Mouse (Mus musculus): ENCODE measurements around the gene B230307C23Rik. TPM values are rescaled to one million over a fixed set of nuclear protein-coding genes. Genes with fewer than 3 reads are reported as not detected.
"Not testable (repeated sequence)": the region's sequence is repeated elsewhere in the genome, so short reads cannot be mapped to it uniquely, and the experiment has no call there.

The B230307C23Rik gene
- polyA plus RNA-seq, 1 experiment: 22.8 TPM

GRCm38 (mm10) chr16:97961381-97962150, 35.5 kb upstream of the B230307C23Rik start:
- Histone ChIP-seq H3K27ac (ENCODE audit: insufficient read depth, low read length) (peak overlapping the region; percentile 43; the same call in 1 of the 2 replicates), H3K4me1 (ENCODE audit: control insufficient read depth, insufficient read depth, low read length) (no peaks in the 10 kb centered on the region)
- TF ChIP-seq POLR2A (IDR thresholded peaks at IDR 0.05; ENCODE audit: extremely low read depth, insufficient read depth, low read length) (no peak), CTCF (IDR thresholded peaks at IDR 0.05; ENCODE audit: extremely low read depth, insufficient read depth, low read length) (no peak)

GRCm38 (mm10) chr16:97962151-97962948, 34.8 kb upstream of the B230307C23Rik start, which contains the start of the genes C2cd2 and Zbtb21:
C2cd2 (minus strand) TSS chr16:97962598.
Zbtb21 (minus strand) TSS chr16:97962622.
- H3K4me1 ChIP-seq (ENCODE audit: control insufficient read depth, insufficient read depth, low read length): no peaks in the 10 kb centered on the region
- H3K27ac ChIP-seq (ENCODE audit: insufficient read depth, low read length): peak within 1 kb of the TSS; percentile 99
- TF ChIP-seq POLR2A (IDR thresholded peaks at IDR 0.05; ENCODE audit: extremely low read depth, insufficient read depth, low read length) (peak; percentile 88), CTCF (IDR thresholded peaks at IDR 0.05; ENCODE audit: extremely low read depth, insufficient read depth, low read length) (no peak)
- H3K4me3 ChIP-seq (ENCODE audit: insufficient read depth, low read length): peak within 1 kb of the TSS; percentile 68

More at GRCm38 (mm10) chr16:97961381-97962150, 35.5 kb upstream of the B230307C23Rik start:
- peak overlapping the region; percentile 68 for H3K4me3 ChIP-seq (ENCODE audit: insufficient read depth, low read length)

- H3K4me1 ChIP-seq (ENCODE audit: control insufficient read depth, insufficient read depth, low read length): no peaks in the 10 kb centered on the region
- H3K27ac ChIP-seq (ENCODE audit: insufficient read depth, low read length): no peak overlapping the region
- TF ChIP-seq POLR2A (IDR thresholded peaks at IDR 0.05; ENCODE audit: extremely low read depth, insufficient read depth, low read length): no peak
- TF ChIP-seq CTCF (IDR thresholded peaks at IDR 0.05; ENCODE audit: extremely low read depth, insufficient read depth, low read length): no peak
- H3K4me3 ChIP-seq (ENCODE audit: insufficient read depth, low read length): no peak overlapping the region
Observed at GRCm38 (mm10) chr16:97963956-97964540, 33.1 kb upstream of the B230307C23Rik start.

GRCm38 (mm10) chr16:97977277-97977676, 19.8 kb upstream of the B230307C23Rik start:
- Histone ChIP-seq H3K4me3 (ENCODE audit: insufficient read depth, low read length) (no peak overlapping the region), H3K4me1 (ENCODE audit: control insufficient read depth, insufficient read depth, low read length) (no peaks in the 10 kb centered on the region), H3K27ac (ENCODE audit: insufficient read depth, low read length) (no peak overlapping the region)
- TF ChIP-seq POLR2A (IDR thresholded peaks at IDR 0.05; ENCODE audit: extremely low read depth, insufficient read depth, low read length): no peak
- no peak for TF ChIP-seq CTCF (IDR thresholded peaks at IDR 0.05; ENCODE audit: extremely low read depth, insufficient read depth, low read length)

- Histone ChIP-seq H3K4me1 (ENCODE audit: control insufficient read depth, insufficient read depth, low read length) (no peaks in the 10 kb centered on the region), H3K4me3 (ENCODE audit: insufficient read depth, low read length) (no peak overlapping the region), H3K27ac (ENCODE audit: insufficient read depth, low read length) (no peak overlapping the region)
- TF ChIP-seq POLR2A (IDR thresholded peaks at IDR 0.05; ENCODE audit: extremely low read depth, insufficient read depth, low read length): no peak
- no peak for TF ChIP-seq CTCF (IDR thresholded peaks at IDR 0.05; ENCODE audit: extremely low read depth, insufficient read depth, low read length)
Observed at GRCm38 (mm10) chr16:97977722-97978121, 19.4 kb upstream of the B230307C23Rik start.

- Histone ChIP-seq H3K27ac (ENCODE audit: insufficient read depth, low read length) (no peak overlapping the region), H3K4me3 (ENCODE audit: insufficient read depth, low read length) (no peak overlapping the region), H3K4me1 (ENCODE audit: control insufficient read depth, insufficient read depth, low read length) (no peaks in the 10 kb centered on the region)
- TF ChIP-seq CTCF (IDR thresholded peaks at IDR 0.05; ENCODE audit: extremely low read depth, insufficient read depth, low read length) (no peak), POLR2A (IDR thresholded peaks at IDR 0.05; ENCODE audit: extremely low read depth, insufficient read depth, low read length) (no peak)
Observed at GRCm38 (mm10) chr16:97981362-97981761, 15.8 kb upstream of the B230307C23Rik start.

GRCm38 (mm10) chr16:97984589-97984988, 12.5 kb upstream of the B230307C23Rik start:
- Histone ChIP-seq H3K27ac (ENCODE audit: insufficient read depth, low read length) (no peak overlapping the region), H3K4me1 (ENCODE audit: control insufficient read depth, insufficient read depth, low read length) (no peaks in the 10 kb centered on the region), H3K4me3 (ENCODE audit: insufficient read depth, low read length) (no peak overlapping the region)
- no peak for TF ChIP-seq POLR2A (IDR thresholded peaks at IDR 0.05; ENCODE audit: extremely low read depth, insufficient read depth, low read length)
- TF ChIP-seq CTCF (IDR thresholded peaks at IDR 0.05; ENCODE audit: extremely low read depth, insufficient read depth, low read length): no peak

GRCm38 (mm10) chr16:97991517-97991916, 5.6 kb upstream of the B230307C23Rik start:
- no peak overlapping the region for H3K27ac ChIP-seq (ENCODE audit: insufficient read depth, low read length)
- H3K4me1 ChIP-seq (ENCODE audit: control insufficient read depth, insufficient read depth, low read length): no peaks in the 10 kb centered on the region
- TF ChIP-seq POLR2A (IDR thresholded peaks at IDR 0.05; ENCODE audit: extremely low read depth, insufficient read depth, low read length): no peak
- no peak for TF ChIP-seq CTCF (IDR thresholded peaks at IDR 0.05; ENCODE audit: extremely low read depth, insufficient read depth, low read length)
- no peak overlapping the region for H3K4me3 ChIP-seq (ENCODE audit: insufficient read depth, low read length)

- H3K4me1 ChIP-seq (ENCODE audit: control insufficient read depth, insufficient read depth, low read length); H3K4me3 ChIP-seq (ENCODE audit: insufficient read depth, low read length); H3K27ac ChIP-seq (ENCODE audit: insufficient read depth, low read length): not testable (repeated sequence)
Observed at GRCm38 (mm10) chr16:97992477-97992876, 4.6 kb upstream of the B230307C23Rik start.
